Mouse (Mus musculus) lung, embryonic 14.5 days (tissue): ENCODE results near the gene Arhgef10l. TPM values are rescaled to one million over a fixed set of nuclear protein-coding genes. Genes with fewer than 3 reads are reported as not detected.
A peak's percentile ranks its signal among the peaks of the same experiment; 100 is the strongest.

Experiments
- ATAC-seq: fragments of 200-750 bp; cut with Nextera tagmentation; 2 replicates; pipeline ENCODE4 v1.8.0; 2017; ENCODE audit warnings: mild to moderate bottlenecking, moderate TSS enrichment, moderate library complexity; ENCODE audit not compliant: insufficient read depth
- DNase-seq: peaks from one replicate; pipeline ENCODE4 v3.0.0-alpha.2; 2015
- H3K27ac ChIP-seq: fragments of 300-500 bp; sonication (generic); 2 replicates; pipeline ENCODE4 v1.5.1; 2014; ENCODE audit warnings: low read depth, mild to moderate bottlenecking, moderate library complexity
- H3K27me3 ChIP-seq: fragments of 300-500 bp; sonication (generic); 2 replicates; pipeline ENCODE4 v1.6.1; 2014; ENCODE audit warnings: low read length, control low read depth; ENCODE audit not compliant: insufficient read depth
- H3K36me3 ChIP-seq: fragments of 300-500 bp; sonication (generic); 2 replicates; pipeline ENCODE4 v1.6.1; 2014; ENCODE audit warnings: control low read depth; ENCODE audit not compliant: insufficient read depth
- H3K4me1 ChIP-seq: fragments of 300-500 bp; sonication (generic); 2 replicates; pipeline ENCODE4 v1.6.1; 2014; ENCODE audit warnings: antibody characterized with exemption, control low read depth; ENCODE audit not compliant: insufficient read depth
- H3K4me2 ChIP-seq: fragments of 300-500 bp; sonication (generic); 2 replicates; pipeline ENCODE4 v1.6.1; 2014; ENCODE audit warnings: mild to moderate bottlenecking
- H3K4me3 ChIP-seq: fragments of 300-500 bp; sonication (generic); 2 replicates; pipeline ENCODE4 v1.5.1; 2014; ENCODE audit warnings: low read depth, low read length
- H3K9ac ChIP-seq: fragments of 300-500 bp; sonication (generic); 2 replicates; pipeline ENCODE4 v1.6.1; 2014
- H3K9me3 ChIP-seq: fragments of 300-500 bp; sonication (generic); 2 replicates; pipeline ENCODE4 v1.6.1; 2016; ENCODE audit warnings: low read depth, low read length, control low read depth
- CTCF ChIP-seq: IDR thresholded peaks from 2 replicates; pipeline ENCODE4 v1.5.1; 2016; ENCODE audit warnings: antibody characterized with exemption, low read depth
- WGBS: fragments of 180-500 bp; shearing (Covaris S2); extraction: QIAGEN DNeasy Blood & Tissue Kit; methylation state at CpG from one replicate; pipeline ENCODE4 v1.1.7; 2014; 5-methylcytosine and 5-hydroxymethylcytosine counted together
- polyA plus RNA-seq: library from polyadenylated mRNA; unstranded; fragments of >200 nt; fragmentation: Nextera tagmentation; extraction: Ambion mirVana; gene quantifications from 2 replicates; pipeline ENCODE4 v1.2.1, GENCODE M21; 2014

Arhgef10l gene
- polyA plus RNA-seq, 1 experiment from 2014 or later: 16.1 TPM

- Histone ChIP-seq H3K27me3 (no peaks in the 10 kb centered on the region), H3K4me3 (no peak overlapping the region), H3K4me2 (no peak overlapping the region), H3K9ac (no peak overlapping the region), H3K4me1 (peaks cover 5% of the 10 kb centered on the region; the same call in 1 of the 2 replicates), H3K27ac (no peak overlapping the region), H3K9me3 (no peaks in the 10 kb centered on the region), H3K36me3 (no peaks in the 10 kb centered on the region)
- WGBS: 19% methylated on average over 20 of the region's 20 CpGs
- no peak for TF ChIP-seq CTCF
- DNase-seq (peak; percentile 47), ATAC-seq (0 out of 2 replicates have a peak, but pooled peaks have one; percentile 41)
Observed at GRCm38 (mm10) chr4:140497169-140497568, 168.6 kb downstream of the Arhgef10l start.

- Histone ChIP-seq H3K9me3 (no peaks in the 10 kb centered on the region), H3K4me1 (no peaks in the 10 kb centered on the region), H3K27ac (no peak overlapping the region), H3K27me3 (no peaks in the 10 kb centered on the region), H3K4me2 (no peak overlapping the region), H3K9ac (no peak overlapping the region), H3K4me3 (no peak overlapping the region), H3K36me3 (no peaks in the 10 kb centered on the region)
- TF ChIP-seq CTCF: peak; percentile 29
- WGBS: 35% methylated on average over 5 of the region's 5 CpGs
- ATAC-seq (no peak), DNase-seq (peak; percentile 18)
Observed at GRCm38 (mm10) chr4:140491555-140491954, 174.3 kb downstream of the Arhgef10l start.

- 53% methylated on average over 12 of the region's 12 CpGs for WGBS
Observed at GRCm38 (mm10) chr4:140485442-140485841, 180.4 kb downstream of the Arhgef10l start.

GRCm38 (mm10) chr4:140483134-140483533 lies 182.7 kb downstream of the Arhgef10l start:
- H3K27me3 ChIP-seq: no peaks in the 10 kb centered on the region
- WGBS: 66% methylated on average over 11 of the region's 11 CpGs
- DNase-seq (no peak), ATAC-seq (no peak)
- no peak overlapping the region for H3K27ac ChIP-seq
- no peak overlapping the region for H3K9ac ChIP-seq
- H3K4me1 ChIP-seq: no peaks in the 10 kb centered on the region
- no peaks in the 10 kb centered on the region for H3K9me3 ChIP-seq
- H3K4me3 ChIP-seq: no peak overlapping the region
- no peak for TF ChIP-seq CTCF
- H3K36me3 ChIP-seq: no peaks in the 10 kb centered on the region
- no peak overlapping the region for H3K4me2 ChIP-seq

More at GRCm38 (mm10) chr4:140485442-140485841, 180.4 kb downstream of the Arhgef10l start:
- TF ChIP-seq CTCF: no peak
- no peaks in the 10 kb centered on the region for H3K36me3 ChIP-seq
- no peaks in the 10 kb centered on the region for H3K9me3 ChIP-seq
- H3K27ac ChIP-seq: no peak overlapping the region
- no peak overlapping the region for H3K4me3 ChIP-seq
- no peak overlapping the region for H3K9ac ChIP-seq
- H3K27me3 ChIP-seq: no peaks in the 10 kb centered on the region
- no peak overlapping the region for H3K4me2 ChIP-seq
- no peaks in the 10 kb centered on the region for H3K4me1 ChIP-seq
- DNase-seq (no peak), ATAC-seq (no peak)

GRCm38 (mm10) chr4:140480369-140481067 lies 185.3 kb downstream of the Arhgef10l start:
- Histone ChIP-seq H3K9me3 (no peaks in the 10 kb centered on the region), H3K4me2 (no peak overlapping the region), H3K9ac (no peak overlapping the region), H3K27me3 (no peaks in the 10 kb centered on the region), H3K4me3 (no peak overlapping the region), H3K4me1 (no peaks in the 10 kb centered on the region), H3K27ac (no peak overlapping the region), H3K36me3 (no peaks in the 10 kb centered on the region)
- no peak for TF ChIP-seq CTCF
- ATAC-seq (peak; percentile 74), DNase-seq (peak; percentile 30)
- WGBS: 34% methylated on average over 15 of the region's 15 CpGs

GRCm38 (mm10) chr4:140475194-140475593 lies 190.6 kb downstream of the Arhgef10l start:
- no peak overlapping the region for H3K27ac ChIP-seq
- no peaks in the 10 kb centered on the region for H3K9me3 ChIP-seq
- no peak overlapping the region for H3K9ac ChIP-seq
- ATAC-seq: no peak
- no peak overlapping the region for H3K4me3 ChIP-seq
- H3K4me1 ChIP-seq: no peaks in the 10 kb centered on the region
- no peaks in the 10 kb centered on the region for H3K27me3 ChIP-seq
- no peaks in the 10 kb centered on the region for H3K36me3 ChIP-seq
- no peak overlapping the region for H3K4me2 ChIP-seq
- TF ChIP-seq CTCF: no peak
- 61% methylated on average over 8 of the region's 8 CpGs for WGBS
- DNase-seq: no peak

GRCm38 (mm10) chr4:140469760-140470452 lies 195.9 kb downstream of the Arhgef10l start:
- ATAC-seq (no peak), DNase-seq (peak; percentile 36)
- H3K9ac ChIP-seq: no peak overlapping the region
- TF ChIP-seq CTCF: no peak
- H3K4me1 ChIP-seq: no peaks in the 10 kb centered on the region
- no peak overlapping the region for H3K4me2 ChIP-seq
- WGBS: 62% methylated on average over 13 of the region's 13 CpGs
- H3K36me3 ChIP-seq: no peaks in the 10 kb centered on the region
- H3K27ac ChIP-seq: no peak overlapping the region
- H3K27me3 ChIP-seq: no peaks in the 10 kb centered on the region
- no peaks in the 10 kb centered on the region for H3K9me3 ChIP-seq
- H3K4me3 ChIP-seq: no peak overlapping the region
